Mouse (Mus musculus) T-helper 1 cell (primary cell): ENCODE measurements at regions not wholly inside any gene's neighbourhood (a gene's known extent, or its start where the extent isn't known, plus 50 kb on each side); places are given as distances from the start of the nearest gene placed in this dataset.

Experiments used
- in situ Hi-C: fragments of 300-600 bp; cut with MboI, MseI; formaldehyde crosslinking; loops from one replicate; pipeline ENCODE4 v1.15.1; 2025; ENCODE audit warnings: high pct_unique_total_duplicates

DNA sequence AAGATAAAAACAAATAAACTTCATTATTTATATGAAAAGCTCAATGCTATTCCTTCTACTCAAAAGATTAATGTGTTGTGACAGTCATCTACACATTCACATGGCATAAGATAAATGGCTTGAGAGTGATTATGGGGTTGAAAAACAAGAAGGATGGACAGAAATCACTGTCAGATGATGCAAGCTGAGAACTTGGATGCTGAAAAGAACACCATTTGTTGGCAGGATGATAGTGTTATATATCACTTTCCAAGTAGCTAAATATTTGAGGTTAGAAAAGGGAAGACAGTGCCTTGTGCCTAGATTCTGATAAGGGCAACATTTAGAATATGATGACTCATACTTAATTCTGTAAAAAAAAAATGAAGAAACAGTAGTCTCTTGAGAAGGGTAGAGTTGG, 817.0 kb downstream of the Phex start:
- in situ Hi-C loops = loop anchor here (10.0 kb wide), 1 partner anchor 353 kb away; no protein-coding TSS in a partner anchor

DNA sequence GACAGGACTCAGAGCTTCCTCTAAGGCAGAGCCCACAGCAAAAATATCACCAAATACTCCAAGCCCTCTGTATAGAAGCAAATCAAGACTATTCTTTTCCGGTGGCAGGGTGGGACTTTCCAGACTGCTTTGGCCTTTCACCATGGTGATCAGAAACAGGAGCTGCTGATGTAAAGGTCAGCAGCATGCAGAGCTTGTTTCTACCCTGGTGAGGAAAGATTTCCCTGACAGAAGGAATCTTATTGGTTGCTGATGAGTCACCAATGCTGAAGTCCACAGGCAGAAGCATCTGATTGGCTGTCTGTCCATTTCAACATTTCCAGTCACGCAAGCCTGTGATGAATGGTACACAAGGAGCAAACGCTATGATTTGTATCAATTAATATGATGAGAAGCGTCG, 820.4 kb downstream of the Phex start:
- in situ Hi-C loops = loop anchor here (10.0 kb wide), 1 partner anchor 350 kb away; no protein-coding TSS in a partner anchor
